Comparison of ENCODE assay signal across 8 mouse cellular contexts in genomic region chr1:63176604-63177421, GRCm38 (mm10). TPM values are rescaled to one million over a fixed set of nuclear protein-coding genes. Genes with fewer than 3 reads are reported as not detected.
DNase-seq lines count a peak whose midpoint lies in the region; ATAC-seq and TF ChIP-seq lines count a peak whose summit lies in the region.

Gene Eef1b2 (plus strand): TSS chr1:63176825.
Gene Ndufs1 (minus strand): TSS chr1:63176833.

- peaks cover 24% of the 10 kb centered on the region for H3K36me3 ChIP-seq in hindbrain, embryonic 13.5 days

- POLR2A ChIA-PET in Patski (lab: Charles Lee), result no interaction called here

- H3K9ac ChIP-seq in hindbrain, embryonic 13.5 days, result peak within 1 kb of the TSS; percentile 99

- no peak for TF ChIP-seq CTCF in Patski (IDR thresholded peaks at IDR 0.05)

- in situ Hi-C loops in Patski (cut with MboI; ENCODE audit: low pct_unique_long_range_greater_than_20kb), result no loop called here

- peak within 1 kb of the TSS; percentile 94 for H3K4me3 ChIP-seq in hindbrain, embryonic 13.5 days

- H3K27me3 ChIP-seq in Patski, result no peaks in the 10 kb centered on the region
- H3K27me3 ChIP-seq in hindbrain, embryonic 13.5 days, result no peaks in the 10 kb centered on the region

- H3K27ac ChIP-seq in hindbrain, embryonic 13.5 days, result peak within 1 kb of the TSS; percentile 90

- peak within 1 kb of the TSS; percentile 82 for H3K4me2 ChIP-seq in hindbrain, embryonic 13.5 days

- H3K4me1 ChIP-seq in hindbrain, embryonic 13.5 days (replicated peaks), result peaks cover 29% of the 10 kb centered on the region

- H3K9me3 ChIP-seq in hindbrain, embryonic 13.5 days, result no peaks in the 10 kb centered on the region

- ATAC-seq in Patski, result peak; percentile 73
- ATAC-seq in hindbrain, embryonic 13.5 days (ENCODE audit: low FRiP score), result peak; percentile 89

- CTCF ChIA-PET in Patski (lab: Charles Lee), result no interaction called here

- peak; percentile 90 for DNase-seq in Patski (ENCODE audit: low read depth, low spot score)
- peak; percentile 99 for DNase-seq in cerebellum, postnatal 14 days
- peak; percentile 96 to 97 for DNase-seq in frontal cortex, postnatal 14 days (ENCODE audit: low spot score in 2 of 2)
- peak; percentile 85 to 96 for DNase-seq in layer of hippocampus, postnatal 25 days (ENCODE audit: extremely low spot score in 1 of 2, low spot score in 1 of 2)
- peak; percentile 99 for DNase-seq in lung, postnatal 25 days (ENCODE audit: low spot score)
- DNase-seq in retina, embryonic 14.5 days (ENCODE audit: low spot score), result peak; percentile 98
- peak; percentile 97 for DNase-seq in thymus, postnatal 4 days

- under 1% methylated on average over 72 of the region's 72 CpGs for WGBS in hindbrain, embryonic 13.5 days

RNA-seq across cellular contexts. Expression of gene Eef1b2, which starts in this region (rescaled TPM):
- 1,117 TPM for polyA plus RNA-seq in Patski (2021)
- 472 and 482 TPM in 2 replicates for polyA plus RNA-seq in hindbrain, embryonic 13.5 days (2015; fragmentation: Nextera tagmentation; extraction: Ambion mirVana)
- 100 to 1,000 TPM; 331 to 395 TPM for total RNA-seq in layer of hippocampus, postnatal 25 days (2021)

RNA-seq across cellular contexts. Expression of gene Ndufs1, which starts in this region (rescaled TPM):
- 203 TPM for polyA plus RNA-seq in Patski (2021)
- polyA plus RNA-seq in hindbrain, embryonic 13.5 days (2015; fragmentation: Nextera tagmentation; extraction: Ambion mirVana), result 139 and 141 TPM in 2 replicates
- total RNA-seq in layer of hippocampus, postnatal 25 days (2021), result 100 to 1,000 TPM; 155 to 160 TPM

Comparison
In these comparisons a context has a peak if more than half of its experiments do, and no peak if none do; other contexts are left out.
1. Peak in every context shown above with its lines: DNase-seq, ATAC-seq, H3K4me3 ChIP-seq and H3K27ac ChIP-seq.